Mouse (Mus musculus) small intestine, adult 2 months (tissue): ENCODE measurements at regions not wholly inside any gene's neighbourhood (a gene's known extent, or its start where the extent isn't known, plus 50 kb on each side); places are given as distances from the start of the nearest gene placed in this dataset.

Experiments
- CTCF ChIP-seq: fragments of 200-500 bp; IDR thresholded peaks from 2 replicates; pipeline ENCODE4 v1.5.1; 2012; ENCODE audit warnings: low read depth, mild to moderate bottlenecking, control low read depth, inconsistent platforms, low read length, moderate library complexity, mixed read lengths; ENCODE audit not compliant: insufficient replicate concordance, insufficient read length; ENCODE audit errors: extremely low read depth
- POLR2A ChIP-seq: fragments of 200-500 bp; IDR thresholded peaks from 2 replicates; pipeline ENCODE4 v1.6.1; 2012; ENCODE audit warnings: low read depth, mild to moderate bottlenecking, control low read depth, inconsistent platforms, low read length, moderate library complexity

DNA sequence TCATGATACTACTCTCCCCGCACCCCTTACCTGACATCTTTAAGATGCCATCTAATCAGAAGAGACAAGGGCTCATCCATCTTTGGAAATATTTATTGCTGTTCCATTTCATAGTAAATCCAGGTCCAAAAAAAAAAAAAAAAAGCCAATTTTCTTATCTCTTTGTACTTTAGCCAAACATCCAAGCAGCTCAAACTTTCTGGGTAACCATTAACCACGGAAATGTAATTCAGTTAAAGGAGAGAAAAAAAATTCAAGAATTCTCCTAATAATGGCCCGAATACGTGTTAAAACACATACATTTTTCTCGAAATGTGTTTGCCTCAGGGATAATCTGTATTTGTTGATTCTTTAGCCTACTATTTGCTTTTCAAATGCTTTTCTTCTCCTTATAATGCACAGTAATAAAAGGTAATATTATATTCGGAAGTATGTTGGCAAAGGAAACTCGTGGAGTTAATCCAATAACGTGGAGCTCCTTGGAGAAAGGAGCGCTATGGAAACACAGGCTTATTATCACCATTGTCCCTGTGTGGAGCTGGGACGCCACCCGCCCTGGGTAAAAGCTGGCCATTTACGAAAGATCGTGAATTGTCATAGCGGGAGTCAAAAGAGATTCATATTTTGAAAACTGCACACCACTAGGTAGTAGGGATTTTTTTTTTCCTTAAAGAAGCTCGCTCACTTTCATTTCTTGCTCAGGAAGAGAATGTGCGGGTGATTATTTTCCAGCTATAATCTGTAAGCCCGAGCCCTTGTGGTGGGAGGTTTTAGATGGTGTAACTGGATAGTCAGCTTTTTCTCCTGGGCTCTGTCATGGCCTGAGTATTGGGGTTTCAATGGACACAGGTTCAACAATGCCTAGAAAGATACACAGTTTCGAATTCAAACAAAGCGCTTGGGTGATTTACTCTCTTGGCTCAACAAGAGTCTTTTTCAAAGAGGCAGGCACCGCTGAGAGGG lies 108.4 kb upstream of the Psmd7 start:
- TF ChIP-seq CTCF (no peak), POLR2A (no peak)
